Mouse (Mus musculus) liver, postnatal 0 days (tissue): Measurements from ENCODE around the gene Atp2b1. TPM values are rescaled to one million over a fixed set of nuclear protein-coding genes. Genes with fewer than 3 reads are reported as not detected.

Experiments
- ATAC-seq: fragments of 200-750 bp; cut with Nextera tagmentation; 2 replicates; pipeline ENCODE4 v1.8.0; 2017; ENCODE audit warnings: mild to moderate bottlenecking, moderate library complexity
- DNase-seq: peaks from one replicate; pipeline ENCODE4 v3.0.0-alpha.2; 2016
- H3K27ac ChIP-seq: fragments of 300-500 bp; sonication (generic); 2 replicates; pipeline ENCODE4 v1.5.1; 2014; ENCODE audit warnings: antibody characterized with exemption, moderate library complexity, mild to moderate bottlenecking, low read depth
- H3K27me3 ChIP-seq: fragments of 300-500 bp; sonication (generic); 2 replicates; pipeline ENCODE4 v1.6.1; 2014; ENCODE audit warnings: low read length, control low read depth, mixed read lengths; ENCODE audit not compliant: insufficient read depth
- H3K36me3 ChIP-seq: fragments of 300-500 bp; sonication (generic); replicated peaks from 2 replicates; pipeline ENCODE4 v1.6.1; 2014; ENCODE audit warnings: mild to moderate bottlenecking, control low read depth, low read length, moderate library complexity, mixed read lengths; ENCODE audit not compliant: insufficient read depth
- H3K4me1 ChIP-seq: fragments of 300-500 bp; sonication (generic); 2 replicates; pipeline ENCODE4 v1.6.1; 2014; ENCODE audit warnings: antibody characterized with exemption, mild to moderate bottlenecking, control low read depth; ENCODE audit not compliant: insufficient read depth
- H3K4me2 ChIP-seq: fragments of 300-500 bp; sonication (generic); 2 replicates; pipeline ENCODE4 v1.6.1; 2014; ENCODE audit warnings: low read depth, mild to moderate bottlenecking, low read length, moderate library complexity, mixed read lengths
- H3K4me3 ChIP-seq: fragments of 300-500 bp; sonication (generic); 2 replicates; pipeline ENCODE4 v1.5.1; 2014; ENCODE audit warnings: low read depth, low read length
- H3K9ac ChIP-seq: fragments of 300-500 bp; sonication (generic); replicated peaks from 2 replicates; pipeline ENCODE4 v1.6.1; 2014; ENCODE audit warnings: mild to moderate bottlenecking, moderate library complexity
- H3K9me3 ChIP-seq: fragments of 300-500 bp; sonication (generic); 2 replicates; pipeline ENCODE4 v1.6.1; 2016; ENCODE audit warnings: mild to moderate bottlenecking, control low read depth, low read length, mixed read lengths
- CTCF ChIP-seq: sonication (generic); IDR thresholded peaks from 2 replicates; pipeline ENCODE4 v1.5.1; 2016; ENCODE audit warnings: antibody characterized with exemption, low read depth
- EP300 ChIP-seq: IDR thresholded peaks from 2 replicates; pipeline ENCODE4 v1.6.1; 2016; ENCODE audit warnings: antibody characterized with exemption, low read depth, mild to moderate bottlenecking
- WGBS: fragments of 180-500 bp; shearing (Covaris S2); extraction: QIAGEN DNeasy Blood & Tissue Kit; methylation state at CpG from one replicate; pipeline ENCODE4 v1.1.7; 2014; ENCODE audit not compliant: insufficient replicate concordance; 5-methylcytosine and 5-hydroxymethylcytosine counted together
- polyA plus RNA-seq: library from polyadenylated mRNA; unstranded; fragments of >200 nt; fragmentation: Nextera tagmentation; extraction: Ambion mirVana; gene quantifications from 2 replicates; pipeline ENCODE4 v1.2.1, GENCODE M21; 2015

Gene Atp2b1
- polyA plus RNA-seq, 1 experiment from 2014 or later = 37.0 TPM

- no peaks in the 10 kb centered on the region for H3K36me3 ChIP-seq
- no peak overlapping the region for H3K9ac ChIP-seq
- peaks cover 22% of the 10 kb centered on the region for H3K4me1 ChIP-seq
- TF ChIP-seq CTCF = no peak
- no peak for TF ChIP-seq EP300
- ATAC-seq (no peak), DNase-seq (no peak)
- H3K9me3 ChIP-seq = no peaks in the 10 kb centered on the region
- H3K27me3 ChIP-seq = no peaks in the 10 kb centered on the region
- 57% methylated on average over 12 of the region's 12 CpGs for WGBS
- H3K4me3 ChIP-seq = no peak overlapping the region
- no peak overlapping the region for H3K4me2 ChIP-seq
- H3K27ac ChIP-seq = peak overlapping the region; percentile 62
Measured at GRCm38 (mm10) chr10:98954230-98954993, 40.2 kb downstream of the Atp2b1 start.

DNA sequence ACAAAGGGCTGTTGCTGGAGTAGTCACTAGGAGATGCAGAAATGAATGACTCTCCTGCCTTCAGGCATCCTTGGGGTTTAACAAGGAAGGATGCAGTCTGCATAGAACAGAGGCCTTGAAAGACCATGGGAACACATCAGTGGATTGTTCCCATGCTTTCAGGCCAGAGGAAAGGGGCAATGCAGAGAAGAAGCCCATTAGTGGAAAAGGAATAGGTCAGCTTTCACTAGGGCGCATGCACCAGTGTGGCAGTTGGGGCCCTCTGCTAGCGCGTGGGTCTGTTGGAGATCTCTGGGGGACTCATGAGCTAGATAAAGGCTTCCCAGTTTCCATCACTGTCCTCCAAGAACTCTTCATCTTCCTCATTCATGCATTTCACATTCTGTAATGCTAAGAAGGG lies 41.9 kb downstream of the Atp2b1 start:
- Histone ChIP-seq H3K36me3 (no peaks in the 10 kb centered on the region), H3K9me3 (no peaks in the 10 kb centered on the region), H3K4me1 (peaks cover 21% of the 10 kb centered on the region), H3K27me3 (no peaks in the 10 kb centered on the region), H3K4me3 (no peak overlapping the region), H3K4me2 (no peak overlapping the region), H3K9ac (no peak overlapping the region), H3K27ac (no peak overlapping the region)
- ATAC-seq = no peak
- TF ChIP-seq CTCF (no peak), EP300 (no peak)
- no peak for DNase-seq
- 89% methylated on average over 3 of the region's 3 CpGs for WGBS

DNA sequence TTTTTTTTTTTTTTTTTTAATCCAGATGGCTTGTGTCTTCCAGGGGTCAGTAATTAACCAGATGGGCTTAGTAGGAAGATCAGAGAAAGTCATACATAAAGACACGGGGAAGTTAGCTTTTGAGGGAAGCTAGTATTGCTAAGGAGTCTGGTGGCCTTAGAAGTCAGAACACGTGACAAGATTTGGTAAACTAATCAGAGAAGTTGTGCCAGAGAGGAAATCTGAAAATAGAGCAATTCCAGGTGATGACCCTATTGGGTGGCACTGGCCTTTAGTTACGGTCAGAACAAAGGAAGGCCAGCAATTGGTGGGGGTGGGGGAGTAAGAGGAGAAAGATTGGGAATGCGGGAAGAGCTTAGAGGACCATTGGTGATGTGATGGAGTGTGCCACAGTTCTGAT lies 44.5 kb downstream of the Atp2b1 start:
- Histone ChIP-seq H3K4me3 (no peak overlapping the region), H3K27me3 (no peaks in the 10 kb centered on the region), H3K27ac (no peak overlapping the region), H3K4me2 (no peak overlapping the region), H3K36me3 (no peaks in the 10 kb centered on the region), H3K9ac (no peak overlapping the region), H3K9me3 (no peaks in the 10 kb centered on the region), H3K4me1 (peaks cover 21% of the 10 kb centered on the region)
- TF ChIP-seq CTCF (no peak), EP300 (no peak)
- ATAC-seq = no peak
- WGBS = 48% methylated on average over 4 of the region's 4 CpGs
- DNase-seq = no peak

DNA sequence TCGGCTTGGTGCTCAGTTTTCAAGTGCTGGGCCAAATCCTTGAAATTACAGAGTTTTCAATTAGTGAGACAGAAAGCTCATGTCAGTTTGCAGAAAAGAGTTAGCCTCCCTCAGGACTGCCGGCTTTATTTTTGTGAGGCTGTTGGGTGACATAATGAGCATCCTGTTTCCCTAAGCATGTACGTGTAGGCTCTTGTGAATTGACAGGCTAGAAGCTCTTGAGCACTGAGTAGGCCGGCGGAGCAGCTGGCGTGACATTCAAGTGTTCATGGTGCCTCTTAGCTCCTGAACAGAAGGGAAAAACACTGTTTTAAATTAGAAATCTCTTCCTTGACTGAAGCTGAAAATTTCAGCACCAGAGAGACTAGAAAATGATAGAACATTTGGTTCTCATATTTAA lies 45.2 kb downstream of the Atp2b1 start:
- no peaks in the 10 kb centered on the region for H3K27me3 ChIP-seq
- no peaks in the 10 kb centered on the region for H3K36me3 ChIP-seq
- no peaks in the 10 kb centered on the region for H3K9me3 ChIP-seq
- no peak overlapping the region; the same call in 1 of the 2 replicates for H3K27ac ChIP-seq
- WGBS = 70% methylated on average over 6 of the region's 6 CpGs
- H3K4me2 ChIP-seq = no peak overlapping the region
- H3K4me1 ChIP-seq = peaks cover 21% of the 10 kb centered on the region
- DNase-seq (no peak), ATAC-seq (no peak)
- TF ChIP-seq CTCF (no peak), EP300 (no peak)
- H3K4me3 ChIP-seq = no peak overlapping the region
- H3K9ac ChIP-seq = no peak overlapping the region

GRCm38 (mm10) chr10:98960911-98961310 lies 46.7 kb downstream of the Atp2b1 start:
- no peaks in the 10 kb centered on the region for H3K27me3 ChIP-seq
- no peak overlapping the region for H3K4me3 ChIP-seq
- H3K36me3 ChIP-seq = no peaks in the 10 kb centered on the region
- TF ChIP-seq CTCF (no peak), EP300 (no peak)
- H3K9me3 ChIP-seq = no peaks in the 10 kb centered on the region
- DNase-seq = no peak
- H3K4me2 ChIP-seq = no peak overlapping the region
- H3K27ac ChIP-seq = peak overlapping the region; percentile 7; the same call in 1 of the 2 replicates
- WGBS = 49% methylated on average over 5 of the region's 5 CpGs
- no peak for ATAC-seq
- peaks cover 23% of the 10 kb centered on the region for H3K4me1 ChIP-seq
- no peak overlapping the region for H3K9ac ChIP-seq

GRCm38 (mm10) chr10:98962092-98962491 lies 47.9 kb downstream of the Atp2b1 start:
- Histone ChIP-seq H3K27me3 (no peaks in the 10 kb centered on the region), H3K27ac (no peak overlapping the region), H3K4me1 (peaks cover 21% of the 10 kb centered on the region), H3K4me2 (peak overlapping the region; percentile 42), H3K9ac (no peak overlapping the region), H3K36me3 (no peaks in the 10 kb centered on the region), H3K4me3 (no peak overlapping the region), H3K9me3 (no peaks in the 10 kb centered on the region)
- DNase-seq (no peak), ATAC-seq (peak; percentile 29; the same call in 1 of the 2 replicates)
- 72% methylated on average over 8 of the region's 8 CpGs for WGBS
- TF ChIP-seq CTCF (no peak), EP300 (no peak)
